Mouse (Mus musculus) liver, adult 2 months (tissue): Measurements from ENCODE around the gene Ube2n. TPM values are rescaled to one million over a fixed set of nuclear protein-coding genes. Genes with fewer than 3 reads are reported as not detected.

Experiments
- DNase-seq: peaks from one replicate; pipeline ENCODE4 v3.0.0-alpha.2; 2011; ENCODE audit warnings: low read depth, low spot score; ENCODE audit errors: extremely low read depth
- H3K27ac ChIP-seq: fragments of 200-500 bp; replicated peaks from 2 replicates; pipeline ENCODE4 v1.5.1; 2012; ENCODE audit warnings: low read depth, mild to moderate bottlenecking, control low read depth, inconsistent platforms, low read length; ENCODE audit not compliant: insufficient read depth
- H3K27me3 ChIP-seq: fragments of 200-500 bp; 2 replicates; pipeline ENCODE4 v1.6.1; 2012; ENCODE audit warnings: mild to moderate bottlenecking, moderate library complexity, low read length, inconsistent platforms; ENCODE audit not compliant: control insufficient read depth, insufficient read depth
- H3K36me3 ChIP-seq: fragments of 200-500 bp; 2 replicates; pipeline ENCODE4 v1.6.1; 2012; ENCODE audit warnings: low read length, inconsistent platforms; ENCODE audit not compliant: control insufficient read depth, insufficient read depth
- H3K4me1 ChIP-seq: fragments of 200-500 bp; 2 replicates; pipeline ENCODE4 v1.6.1; 2011; ENCODE audit warnings: low read length; ENCODE audit not compliant: control insufficient read depth, insufficient read depth
- H3K4me3 ChIP-seq: fragments of 200-500 bp; 2 replicates; pipeline ENCODE4 v1.5.1; 2011; ENCODE audit warnings: low read depth, mild to moderate bottlenecking, control low read depth, low read length, moderate library complexity; ENCODE audit not compliant: insufficient read depth
- H3K79me2 ChIP-seq: fragments of 200-500 bp; 2 replicates; pipeline ENCODE4 v1.6.1; 2012; ENCODE audit warnings: inconsistent platforms, mild to moderate bottlenecking, low read length, moderate library complexity; ENCODE audit not compliant: control insufficient read depth, insufficient read depth
- H3K9ac ChIP-seq: fragments of 200-500 bp; 2 replicates; pipeline ENCODE4 v1.6.1; 2012; ENCODE audit warnings: low read depth, mild to moderate bottlenecking, control low read depth, inconsistent platforms, low read length
- CTCF ChIP-seq: fragments of 200-500 bp; IDR thresholded peaks from 2 replicates; pipeline ENCODE4 v1.5.1; 2011; ENCODE audit warnings: low read depth, low read length, control low read depth
- POLR2A ChIP-seq: fragments of 200-500 bp; IDR thresholded peaks from 2 replicates; pipeline ENCODE4 v1.6.1; 2011; ENCODE audit warnings: low read length, control low read depth; ENCODE audit not compliant: insufficient read depth; ENCODE audit errors: extremely low read depth
- WGBS: fragments of 180-500 bp; shearing (Covaris S2); methylation state at CpG from one replicate; pipeline ENCODE4 v1.1.7; 2018; 5-methylcytosine and 5-hydroxymethylcytosine counted together
- polyA plus RNA-seq: library from polyadenylated mRNA; depleted of rRNA; stranded (reverse); fragments of >200 nt; gene quantifications from 2 replicates; pipeline ENCODE4 v1.2.3, GENCODE M21; 2012
- total RNA-seq: library from RNA; depleted of rRNA; stranded (reverse); fragments of >200 nt; gene quantifications from 2 replicates; pipeline ENCODE4 v1.2.3, GENCODE M21; 2014

The Ube2n gene
- total and polyA plus RNA-seq, 2 experiments, result 19.2 to 29.6 TPM

- H3K4me1 ChIP-seq, result peaks cover 19% of the 10 kb centered on the region
- no peaks in the 10 kb centered on the region for H3K27me3 ChIP-seq
- H3K79me2 ChIP-seq, result peaks cover 32% of the 10 kb centered on the region
- no peak overlapping the region for H3K27ac ChIP-seq
- H3K9ac ChIP-seq, result no peak overlapping the region
- TF ChIP-seq POLR2A, result no peak
- TF ChIP-seq CTCF, result no peak
- H3K4me3 ChIP-seq, result no peak overlapping the region
- H3K36me3 ChIP-seq, result peaks cover 2% of the 10 kb centered on the region; the same call in 1 of the 2 replicates
- peak; percentile 63 for DNase-seq
- WGBS, result 80% methylated on average over 5 of the region's 5 CpGs
Observed at GRCm38 (mm10) chr10:95526495-95527122, 11.7 kb downstream of the Ube2n start.

- DNase-seq, result no peak
- no peak overlapping the region for H3K4me3 ChIP-seq
- peaks cover 22% of the 10 kb centered on the region for H3K4me1 ChIP-seq
- H3K79me2 ChIP-seq, result peaks cover 35% of the 10 kb centered on the region
- peak overlapping the region; percentile 8; the same call in 1 of the 2 replicates for H3K27ac ChIP-seq
- no peak for TF ChIP-seq POLR2A
- no peak for TF ChIP-seq CTCF
- no peaks in the 10 kb centered on the region for H3K36me3 ChIP-seq
- H3K9ac ChIP-seq, result no peak overlapping the region
- no peaks in the 10 kb centered on the region for H3K27me3 ChIP-seq
- WGBS, result 78% methylated on average over 2 of the region's 2 CpGs
Observed at GRCm38 (mm10) chr10:95530551-95531121, 15.7 kb downstream of the Ube2n start.

- no peak for DNase-seq
- TF ChIP-seq CTCF, result no peak
- no peak for TF ChIP-seq POLR2A
- H3K27me3 ChIP-seq, result no peaks in the 10 kb centered on the region
- H3K36me3 ChIP-seq, result no peaks in the 10 kb centered on the region
- H3K79me2 ChIP-seq, result peaks cover 35% of the 10 kb centered on the region
- 92% methylated on average over 5 of the region's 5 CpGs for WGBS
- H3K9ac ChIP-seq, result no peak overlapping the region
- peaks cover 17% of the 10 kb centered on the region for H3K4me1 ChIP-seq
- no peak overlapping the region for H3K4me3 ChIP-seq
- no peak overlapping the region for H3K27ac ChIP-seq
Observed at GRCm38 (mm10) chr10:95532916-95533315, 18.0 kb downstream of the Ube2n start.

- peaks cover 37% of the 10 kb centered on the region for H3K79me2 ChIP-seq
- DNase-seq, result peak; percentile 41
- no peak overlapping the region for H3K27ac ChIP-seq
- no peak for TF ChIP-seq POLR2A
- WGBS, result 32% methylated on average over 7 of the region's 7 CpGs
- no peaks in the 10 kb centered on the region for H3K27me3 ChIP-seq
- no peak overlapping the region for H3K4me3 ChIP-seq
- no peak overlapping the region for H3K9ac ChIP-seq
- H3K36me3 ChIP-seq, result no peaks in the 10 kb centered on the region
- peaks cover 17% of the 10 kb centered on the region for H3K4me1 ChIP-seq
Observed at GRCm38 (mm10) chr10:95533382-95533781, 18.4 kb downstream of the Ube2n start.

GRCm38 (mm10) chr10:95535399-95536221 lies 20.7 kb downstream of the Ube2n start:
- DNase-seq, result no peak
- no peaks in the 10 kb centered on the region for H3K27me3 ChIP-seq
- peaks cover 28% of the 10 kb centered on the region; the same call in 1 of the 2 replicates for H3K79me2 ChIP-seq
- 88% methylated on average over 8 of the region's 8 CpGs for WGBS
- peaks cover 13% of the 10 kb centered on the region for H3K4me1 ChIP-seq
- H3K9ac ChIP-seq, result no peak overlapping the region
- H3K36me3 ChIP-seq, result no peaks in the 10 kb centered on the region
- H3K27ac ChIP-seq, result no peak overlapping the region
- H3K4me3 ChIP-seq, result no peak overlapping the region
- TF ChIP-seq CTCF (no peak), POLR2A (no peak)

- Histone ChIP-seq H3K4me3 (no peak overlapping the region), H3K27ac (no peak overlapping the region), H3K4me1 (peaks cover 10% of the 10 kb centered on the region), H3K79me2 (peaks cover 25% of the 10 kb centered on the region; the same call in 1 of the 2 replicates), H3K36me3 (no peaks in the 10 kb centered on the region), H3K9ac (no peak overlapping the region), H3K27me3 (no peaks in the 10 kb centered on the region)
- TF ChIP-seq POLR2A (no peak), CTCF (no peak)
- WGBS, result 85% methylated on average over 6 of the region's 6 CpGs
- DNase-seq, result no peak
Observed at GRCm38 (mm10) chr10:95536222-95536541, 21.2 kb downstream of the Ube2n start.
